Mouse (Mus musculus) adrenal gland, postnatal 4 days (tissue): ENCODE results near the gene Myh7. TPM values are rescaled to one million over a fixed set of nuclear protein-coding genes. Genes with fewer than 3 reads are reported as not detected.
A peak's percentile ranks its signal among the peaks of the same experiment; 100 is the strongest.

ENCODE experiments used
- DNase-seq, 2 experiments: peaks; one replicate each; pipeline ENCODE4 v3.0.0; 2021 to 2022; ENCODE audit warnings: low spot score in 2 of 2, mixed read lengths in 2 of 2
- total RNA-seq, 2 experiments: library from RNA; stranded (reverse); gene quantifications; 2 replicates each; pipeline ENCODE4 v1.2.3; 2021

Myh7 gene
- total RNA-seq, 2 experiments from 2014 or later: 5.3 to 21.8 TPM

GRCm38 (mm10) chr14:54944939-54945338 lies 49.5 kb downstream of the Myh7 start:
- DNase-seq: no peak

GRCm38 (mm10) chr14:54943971-54944370 lies 50.5 kb downstream of the Myh7 start:
- DNase-seq: no peak

GRCm38 (mm10) chr14:54942479-54942878 lies 51.9 kb downstream of the Myh7 start:
- DNase-seq: no peak

GRCm38 (mm10) chr14:54941024-54941978 lies 53.1 kb downstream of the Myh7 start:
- DNase-seq: no peak

- no peak for DNase-seq
Measured at GRCm38 (mm10) chr14:54940176-54940530, 54.3 kb downstream of the Myh7 start.

GRCm38 (mm10) chr14:54939434-54940175 lies 54.8 kb downstream of the Myh7 start:
- peak; percentile 30 to 38 for DNase-seq

GRCm38 (mm10) chr14:54938431-54939219 lies 55.8 kb downstream of the Myh7 start:
- no peak for DNase-seq

- no peak for DNase-seq
Measured at GRCm38 (mm10) chr14:54937361-54938182, 56.9 kb downstream of the Myh7 start.

- no peak for DNase-seq
Measured at GRCm38 (mm10) chr14:54936831-54937160, 57.6 kb downstream of the Myh7 start.

GRCm38 (mm10) chr14:54935904-54936830 lies 58.3 kb downstream of the Myh7 start, which contains the start of gene Cmtm5:
Cmtm5 (plus strand) TSS chr14:54936261.
- DNase-seq: no peak

- no peak for DNase-seq
Measured at GRCm38 (mm10) chr14:54932645-54933150, 61.7 kb downstream of the Myh7 start, which contains the start of gene Il25. Il25 (plus strand) TSS chr14:54932695.

GRCm38 (mm10) chr14:54930431-54930830 lies 64.0 kb downstream of the Myh7 start:
- DNase-seq: no peak

GRCm38 (mm10) chr14:54929801-54930200 lies 64.6 kb downstream of the Myh7 start:
- no peak for DNase-seq

- no peak for DNase-seq
Measured at GRCm38 (mm10) chr14:54927296-54927695, 67.1 kb downstream of the Myh7 start.

GRCm38 (mm10) chr14:54926401-54927158 lies 67.8 kb downstream of the Myh7 start:
- DNase-seq: no peak

- peak in 1 of 2 experiments; percentile 15 for DNase-seq
Measured at GRCm38 (mm10) chr14:54925349-54926342, 68.8 kb downstream of the Myh7 start, which contains the start of gene Efs. Efs (minus strand) TSS chr14:54926126.
